Mouse (Mus musculus): ENCODE data around the gene Grik2. TPM values are rescaled to one million over a fixed set of nuclear protein-coding genes. Genes with fewer than 3 reads are reported as not detected.

The Grik2 gene
- polyA plus RNA-seq, 1 experiment from 2014 or later, result 5.5 TPM

DNA sequence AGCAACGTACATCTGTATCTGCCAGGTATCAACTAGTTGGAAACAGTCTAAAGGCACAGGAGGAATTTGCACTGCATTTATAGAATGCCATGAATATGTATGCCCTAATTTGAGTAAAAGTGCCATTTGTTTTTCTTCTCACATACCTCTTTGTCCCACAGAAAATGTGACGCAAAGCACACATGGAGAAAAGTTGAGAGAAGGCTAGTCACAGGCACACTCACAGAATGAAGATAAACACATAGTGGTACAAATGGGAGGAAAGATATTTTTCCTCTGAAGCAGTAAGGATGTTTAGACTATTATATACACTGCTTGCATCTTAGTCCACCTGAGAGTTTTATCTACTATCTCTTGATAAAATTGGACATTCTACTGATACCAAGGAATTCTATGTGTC, 190.9 kb downstream of the Grik2 start:
- no peak for DNase-seq (ENCODE audit: low spot score)
- Histone ChIP-seq H3K4me3 (no peak overlapping the region), H3K4me1 (no peaks in the 10 kb centered on the region), H3K36me3 (replicated peaks) (no peaks in the 10 kb centered on the region), H3K27ac (replicated peaks) (no peak overlapping the region), H3K9me3 (no peaks in the 10 kb centered on the region), H3K27me3 (replicated peaks; ENCODE audit: low read depth, poor library complexity, severe bottlenecking) (no peaks in the 10 kb centered on the region)
- 83% methylated on average over 2 of the region's 2 CpGs for WGBS

DNA sequence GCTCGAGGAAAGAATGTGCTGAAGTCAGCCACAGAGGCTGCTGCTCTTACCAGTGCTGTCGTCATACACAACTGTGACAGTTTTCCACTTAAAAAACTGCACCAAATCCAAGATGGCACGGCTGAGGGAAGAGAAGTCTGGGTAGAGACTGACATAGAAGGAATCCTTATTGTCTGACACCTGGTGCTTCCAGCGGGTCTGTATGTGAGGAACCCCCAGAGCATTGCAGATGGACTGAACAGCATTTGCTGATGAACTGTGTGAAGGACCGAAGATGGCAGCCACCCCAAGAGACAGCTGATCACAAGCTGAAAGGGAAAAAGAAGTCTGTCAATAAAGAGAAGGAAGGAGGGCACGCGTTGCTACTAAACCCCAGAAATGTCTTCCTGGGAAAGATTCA, 215.1 kb downstream of the Grik2 start:
- Histone ChIP-seq H3K27me3 (replicated peaks; ENCODE audit: low read depth, poor library complexity, severe bottlenecking) (no peaks in the 10 kb centered on the region), H3K36me3 (replicated peaks) (no peaks in the 10 kb centered on the region), H3K27ac (replicated peaks) (no peak overlapping the region), H3K9me3 (no peaks in the 10 kb centered on the region), H3K4me1 (no peaks in the 10 kb centered on the region), H3K4me3 (no peak overlapping the region)
- no peak for DNase-seq (ENCODE audit: low spot score)
- WGBS, result 90% methylated on average over 7 of the region's 7 CpGs

DNA sequence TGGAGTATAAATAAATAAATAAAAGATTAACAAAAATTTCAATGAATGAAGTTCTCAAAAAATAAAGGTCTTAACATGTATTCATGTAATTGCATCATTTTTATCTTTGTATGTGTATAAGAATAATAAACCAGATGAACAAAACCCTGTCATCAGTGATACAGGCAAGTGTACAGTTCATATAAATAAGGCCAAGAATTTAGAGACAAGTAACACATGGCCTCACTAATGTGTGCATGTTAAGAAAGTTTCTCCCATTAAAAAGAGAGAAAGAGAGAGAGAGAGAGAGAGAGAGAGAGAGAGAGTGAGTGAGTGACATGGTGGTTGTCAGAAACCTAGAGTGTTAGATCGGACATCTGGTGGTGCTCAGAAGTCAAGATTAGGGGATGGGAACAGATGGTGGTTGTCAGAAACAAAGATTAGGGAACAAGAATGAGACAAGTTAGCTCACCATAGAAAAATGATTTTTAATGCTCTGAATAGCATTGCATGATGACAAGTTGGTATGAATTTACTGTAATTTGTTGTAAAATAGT, 228.6 kb downstream of the Grik2 start:
- Histone ChIP-seq H3K9me3 (no peaks in the 10 kb centered on the region), H3K4me3 (no peak overlapping the region), H3K36me3 (replicated peaks) (no peaks in the 10 kb centered on the region), H3K27ac (replicated peaks) (no peak overlapping the region), H3K27me3 (replicated peaks; ENCODE audit: low read depth, poor library complexity, severe bottlenecking) (no peaks in the 10 kb centered on the region), H3K4me1 (no peaks in the 10 kb centered on the region)
- WGBS, result 88% methylated on average over 1 of the region's 1 CpGs
- no peak for DNase-seq (ENCODE audit: low spot score)

DNA sequence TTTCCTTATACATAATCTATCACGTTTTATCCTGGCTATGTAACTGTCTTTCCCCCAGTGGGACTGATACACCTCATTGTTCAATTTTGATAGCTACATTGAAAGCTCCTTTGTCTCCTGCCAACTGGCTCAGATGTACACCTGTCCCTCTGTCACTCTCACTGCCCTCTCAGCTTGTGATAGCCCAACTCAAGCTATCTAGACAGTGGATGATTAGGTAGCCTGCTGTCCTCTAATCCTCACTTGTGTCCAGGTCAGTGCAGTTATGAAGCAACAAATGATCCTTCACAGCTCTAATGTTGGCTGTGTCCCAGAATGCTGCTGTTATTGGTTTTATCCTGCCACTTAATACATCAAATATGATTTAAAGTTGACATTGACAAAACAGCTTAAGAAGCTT, 246.3 kb downstream of the Grik2 start:
- no peak overlapping the region for H3K27ac ChIP-seq (replicated peaks)
- no peak overlapping the region for H3K4me3 ChIP-seq
- 79% methylated on average over 1 of the region's 1 CpGs for WGBS
- no peaks in the 10 kb centered on the region for H3K27me3 ChIP-seq (replicated peaks; ENCODE audit: low read depth, poor library complexity, severe bottlenecking)
- H3K36me3 ChIP-seq (replicated peaks), result no peaks in the 10 kb centered on the region
- H3K4me1 ChIP-seq, result no peaks in the 10 kb centered on the region
- H3K9me3 ChIP-seq, result no peaks in the 10 kb centered on the region
- no peak for DNase-seq (ENCODE audit: low spot score)

DNA sequence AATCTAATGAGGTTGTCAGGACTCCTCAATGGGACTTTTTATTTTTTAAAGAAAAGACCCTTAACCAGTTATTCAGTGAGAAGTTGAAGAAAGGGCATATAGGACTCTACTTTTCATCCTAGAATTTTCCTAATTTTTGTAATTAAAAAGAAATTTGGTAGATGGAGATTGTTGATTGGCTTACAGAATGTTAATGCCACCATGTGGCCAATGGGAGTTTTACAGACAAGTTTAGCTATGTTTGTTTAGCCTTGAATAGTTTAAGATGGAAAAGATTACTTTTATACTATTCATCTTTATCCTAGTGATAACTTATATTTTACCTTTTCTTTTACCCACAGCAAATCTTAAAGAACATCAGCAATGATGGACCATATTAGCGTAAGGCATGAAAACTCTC, 268.8 kb downstream of the Grik2 start:
- Histone ChIP-seq H3K27ac (replicated peaks) (no peak overlapping the region), H3K36me3 (replicated peaks) (no peaks in the 10 kb centered on the region), H3K4me1 (no peaks in the 10 kb centered on the region), H3K27me3 (replicated peaks; ENCODE audit: low read depth, poor library complexity, severe bottlenecking) (no peaks in the 10 kb centered on the region), H3K9me3 (no peaks in the 10 kb centered on the region), H3K4me3 (no peak overlapping the region)
- WGBS, result 100% methylated on average over 1 of the region's 1 CpGs
- no peak for DNase-seq (ENCODE audit: low spot score)

DNA sequence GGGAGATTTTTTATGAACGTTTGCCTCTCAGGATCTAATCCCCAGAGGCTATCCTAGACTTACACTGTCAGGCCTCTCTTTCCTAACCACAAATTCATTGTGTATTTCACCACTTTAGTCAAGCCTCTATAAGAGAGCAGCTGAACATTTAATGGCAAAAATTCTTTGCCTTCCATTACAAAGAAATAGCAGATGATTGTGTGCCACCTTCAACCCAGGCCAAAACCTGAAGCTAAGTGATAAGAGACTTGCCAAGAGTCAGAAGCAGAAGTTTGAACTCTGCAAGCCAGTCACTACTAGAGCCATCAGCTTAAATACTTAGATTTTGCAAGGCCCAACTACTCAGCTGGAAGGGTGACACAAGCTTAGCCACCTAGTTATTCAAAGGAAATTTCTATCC, 287.9 kb downstream of the Grik2 start:
- Histone ChIP-seq H3K27ac (replicated peaks) (no peak overlapping the region), H3K4me1 (no peaks in the 10 kb centered on the region), H3K27me3 (replicated peaks; ENCODE audit: low read depth, poor library complexity, severe bottlenecking) (no peaks in the 10 kb centered on the region), H3K4me3 (no peak overlapping the region), H3K36me3 (replicated peaks) (no peaks in the 10 kb centered on the region), H3K9me3 (no peaks in the 10 kb centered on the region)
- 65% methylated on average over 1 of the region's 1 CpGs for WGBS
- no peak for DNase-seq (ENCODE audit: low spot score)

DNA sequence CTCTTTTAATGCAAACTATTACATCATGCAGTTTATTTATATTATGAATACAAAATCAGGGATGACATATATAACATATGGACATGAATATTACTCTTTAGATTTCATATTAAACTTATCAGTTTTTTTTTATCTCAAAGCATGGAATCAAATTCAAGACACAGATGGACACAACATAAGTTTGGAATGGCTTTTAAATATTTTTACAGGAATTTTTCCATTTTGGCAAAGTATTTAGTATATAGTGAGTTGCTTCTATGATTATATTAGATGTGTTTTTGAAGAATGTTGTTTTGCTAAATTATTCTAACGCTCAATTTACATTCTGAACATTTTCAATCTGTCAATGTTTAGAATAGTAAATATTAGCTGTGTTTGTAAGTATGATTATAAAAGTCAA, 291.3 kb downstream of the Grik2 start:
- no peaks in the 10 kb centered on the region for H3K36me3 ChIP-seq (replicated peaks)
- H3K9me3 ChIP-seq, result no peaks in the 10 kb centered on the region
- no peak for DNase-seq (ENCODE audit: low spot score)
- no peak overlapping the region for H3K27ac ChIP-seq (replicated peaks)
- 94% methylated on average over 1 of the region's 1 CpGs for WGBS
- no peak overlapping the region for H3K4me3 ChIP-seq
- H3K27me3 ChIP-seq (replicated peaks; ENCODE audit: low read depth, poor library complexity, severe bottlenecking), result no peaks in the 10 kb centered on the region
- no peaks in the 10 kb centered on the region for H3K4me1 ChIP-seq

DNA sequence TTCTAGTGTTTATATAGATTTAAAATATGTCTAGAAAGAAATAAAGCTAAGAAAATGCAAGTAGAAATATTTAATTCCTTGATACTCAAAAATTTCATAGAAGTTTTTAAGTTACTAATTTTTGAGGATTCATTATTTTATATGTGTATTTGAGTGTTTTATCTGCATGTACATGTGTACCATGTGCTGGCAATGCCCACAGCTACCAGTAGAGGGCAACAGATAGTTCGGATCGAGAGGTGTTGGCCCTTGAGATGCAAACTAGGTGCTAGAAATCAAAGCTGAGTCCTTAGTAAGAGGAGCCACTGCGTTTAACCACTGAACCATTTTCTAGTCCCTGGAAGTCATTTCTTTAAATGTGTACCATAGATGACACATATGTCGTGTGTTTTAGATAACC, 307.1 kb downstream of the Grik2 start:
- Histone ChIP-seq H3K4me3 (no peak overlapping the region), H3K4me1 (no peaks in the 10 kb centered on the region), H3K9me3 (no peaks in the 10 kb centered on the region), H3K27ac (replicated peaks) (no peak overlapping the region), H3K36me3 (replicated peaks) (no peaks in the 10 kb centered on the region), H3K27me3 (replicated peaks; ENCODE audit: low read depth, poor library complexity, severe bottlenecking) (no peaks in the 10 kb centered on the region)
- no peak for DNase-seq (ENCODE audit: low spot score)
- WGBS, result 82% methylated on average over 4 of the region's 4 CpGs

DNA sequence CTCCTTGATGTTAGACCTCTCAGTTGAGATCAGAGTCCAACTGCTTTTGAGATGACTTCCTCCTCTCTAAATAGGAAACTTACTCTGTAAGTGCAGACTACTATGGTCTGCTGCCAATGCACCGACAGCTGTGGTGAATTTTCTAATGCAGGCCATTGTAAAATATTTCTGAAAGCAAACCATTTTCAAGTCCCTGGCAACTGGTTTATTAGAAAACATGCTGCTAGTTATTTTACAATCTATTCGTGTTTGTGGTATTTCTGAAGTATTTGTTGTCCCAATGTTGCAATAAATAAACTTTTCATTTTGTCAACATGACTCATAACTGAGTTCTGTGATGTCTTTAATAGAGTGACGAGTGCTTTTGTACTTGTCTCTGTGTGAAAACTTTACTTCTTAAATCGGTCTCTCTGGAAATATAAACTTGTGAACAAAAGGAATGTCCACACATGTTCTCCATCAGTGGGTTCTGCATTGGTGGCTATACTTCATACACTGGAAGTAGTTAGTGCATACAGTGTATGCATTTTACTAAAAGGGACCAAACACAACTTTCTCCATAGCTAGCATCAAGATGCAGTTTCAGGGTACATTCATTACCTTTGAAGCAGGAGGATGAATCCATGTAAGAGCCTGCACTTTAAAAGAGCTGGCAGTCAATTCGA, 308.3 kb downstream of the Grik2 start:
- no peak overlapping the region for H3K4me3 ChIP-seq
- no peaks in the 10 kb centered on the region for H3K4me1 ChIP-seq
- no peaks in the 10 kb centered on the region for H3K27me3 ChIP-seq (replicated peaks; ENCODE audit: low read depth, poor library complexity, severe bottlenecking)
- WGBS, result 82% methylated on average over 5 of the region's 5 CpGs
- no peaks in the 10 kb centered on the region for H3K9me3 ChIP-seq
- no peak overlapping the region for H3K27ac ChIP-seq (replicated peaks)
- no peak for DNase-seq (ENCODE audit: low spot score)
- H3K36me3 ChIP-seq (replicated peaks), result no peaks in the 10 kb centered on the region

DNA sequence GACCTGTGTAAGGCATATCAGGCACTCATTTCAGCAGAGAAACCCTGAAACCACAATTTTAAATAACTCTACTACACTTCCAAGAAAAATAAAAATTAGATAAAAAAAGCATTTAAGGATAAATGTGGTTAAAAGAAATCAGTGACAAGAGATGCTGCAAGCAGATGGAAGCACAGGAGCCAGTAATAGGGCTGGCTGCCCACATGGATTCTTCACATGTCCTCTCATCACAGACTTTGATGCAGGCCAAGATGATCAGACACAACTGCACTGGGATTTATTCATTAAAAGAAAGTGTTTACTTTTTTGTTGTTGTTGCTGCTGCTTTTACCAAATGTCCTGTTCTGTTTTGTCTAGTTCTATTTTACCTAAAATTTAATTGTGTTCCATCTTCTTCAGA, 315.0 kb downstream of the Grik2 start:
- no peak for DNase-seq (ENCODE audit: low spot score)
- H3K27me3 ChIP-seq (replicated peaks; ENCODE audit: low read depth, poor library complexity, severe bottlenecking), result no peaks in the 10 kb centered on the region
- no peaks in the 10 kb centered on the region for H3K36me3 ChIP-seq (replicated peaks)
- H3K9me3 ChIP-seq, result no peaks in the 10 kb centered on the region
- no peak overlapping the region for H3K4me3 ChIP-seq
- H3K4me1 ChIP-seq, result no peaks in the 10 kb centered on the region
- H3K27ac ChIP-seq (replicated peaks), result no peak overlapping the region

DNA sequence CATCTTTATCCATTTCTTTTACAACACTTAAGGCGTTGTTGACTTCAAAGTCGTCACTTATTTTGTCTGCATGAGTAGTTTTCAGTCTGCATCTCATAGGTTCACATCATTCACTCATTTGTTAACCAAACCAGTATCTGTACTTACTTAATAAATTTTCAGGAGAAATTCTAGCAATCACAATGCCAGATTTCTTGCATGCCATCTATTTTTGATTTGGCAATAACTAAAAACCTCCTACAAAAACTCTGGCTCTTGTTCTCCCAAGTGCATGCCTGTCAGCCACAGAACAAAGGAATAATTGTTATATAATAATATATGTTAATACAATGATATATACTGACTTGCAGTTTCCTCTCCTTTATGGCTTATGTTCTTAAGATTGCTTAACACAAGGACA, 331.8 kb downstream of the Grik2 start:
- WGBS, result 89% methylated on average over 2 of the region's 2 CpGs

DNA sequence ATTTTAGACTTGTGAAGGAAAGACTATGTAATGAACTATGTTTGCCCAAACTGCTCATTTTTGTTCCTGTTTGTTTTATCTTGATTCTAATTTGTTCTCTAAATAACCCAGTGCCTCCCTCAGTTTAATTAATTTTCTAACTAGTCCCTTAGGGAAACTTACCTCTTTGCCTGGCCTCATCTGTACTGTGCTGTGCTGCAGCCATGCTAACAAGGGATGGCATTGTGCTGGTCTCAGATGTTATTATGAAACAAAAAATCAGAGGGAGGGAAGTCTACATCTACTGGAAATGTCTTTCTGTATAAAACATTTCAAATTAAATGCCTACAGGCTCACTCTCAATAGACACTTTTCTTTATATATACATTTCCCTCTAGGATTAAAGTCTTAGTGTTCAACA, 335.0 kb downstream of the Grik2 start:
- Histone ChIP-seq H3K9me3 (no peaks in the 10 kb centered on the region), H3K4me1 (no peaks in the 10 kb centered on the region), H3K27me3 (replicated peaks; ENCODE audit: low read depth, poor library complexity, severe bottlenecking) (no peaks in the 10 kb centered on the region), H3K36me3 (replicated peaks) (no peaks in the 10 kb centered on the region), H3K27ac (replicated peaks) (no peak overlapping the region), H3K4me3 (no peak overlapping the region)
- DNase-seq (ENCODE audit: low spot score), result no peak

More for the DNA sequence above, 331.8 kb downstream of the Grik2 start:
- Histone ChIP-seq H3K36me3 (replicated peaks) (no peaks in the 10 kb centered on the region), H3K27ac (replicated peaks) (no peak overlapping the region), H3K4me3 (no peak overlapping the region), H3K9me3 (no peaks in the 10 kb centered on the region), H3K27me3 (replicated peaks; ENCODE audit: low read depth, poor library complexity, severe bottlenecking) (no peaks in the 10 kb centered on the region), H3K4me1 (no peaks in the 10 kb centered on the region)
- no peak for DNase-seq (ENCODE audit: low spot score)

DNA sequence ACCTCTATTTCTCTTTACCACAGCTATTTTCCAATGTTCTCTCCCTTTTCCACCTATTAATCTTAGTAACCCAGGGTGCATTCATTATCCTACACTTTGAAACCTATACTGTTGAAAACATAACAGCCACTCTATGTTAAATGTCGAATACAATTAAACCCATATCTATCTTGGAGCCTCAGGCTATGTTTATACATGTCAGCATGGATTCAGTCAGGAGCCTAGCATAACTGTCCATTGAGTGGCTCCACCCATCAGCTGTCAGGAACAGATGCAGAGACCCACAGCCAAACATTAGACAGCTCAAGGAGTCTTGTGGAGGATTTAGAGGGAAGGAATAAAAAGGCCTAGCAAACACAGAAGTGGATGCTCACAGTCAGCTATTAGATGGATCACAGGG, 347.2 kb downstream of the Grik2 start:
- no peaks in the 10 kb centered on the region for H3K36me3 ChIP-seq (replicated peaks)
- no peaks in the 10 kb centered on the region for H3K4me1 ChIP-seq
- 68% methylated on average over 1 of the region's 1 CpGs for WGBS
- no peak overlapping the region for H3K27ac ChIP-seq (replicated peaks)
- no peaks in the 10 kb centered on the region for H3K27me3 ChIP-seq (replicated peaks; ENCODE audit: low read depth, poor library complexity, severe bottlenecking)
- H3K4me3 ChIP-seq, result no peak overlapping the region
- H3K9me3 ChIP-seq, result no peaks in the 10 kb centered on the region
- DNase-seq (ENCODE audit: low spot score), result no peak

DNA sequence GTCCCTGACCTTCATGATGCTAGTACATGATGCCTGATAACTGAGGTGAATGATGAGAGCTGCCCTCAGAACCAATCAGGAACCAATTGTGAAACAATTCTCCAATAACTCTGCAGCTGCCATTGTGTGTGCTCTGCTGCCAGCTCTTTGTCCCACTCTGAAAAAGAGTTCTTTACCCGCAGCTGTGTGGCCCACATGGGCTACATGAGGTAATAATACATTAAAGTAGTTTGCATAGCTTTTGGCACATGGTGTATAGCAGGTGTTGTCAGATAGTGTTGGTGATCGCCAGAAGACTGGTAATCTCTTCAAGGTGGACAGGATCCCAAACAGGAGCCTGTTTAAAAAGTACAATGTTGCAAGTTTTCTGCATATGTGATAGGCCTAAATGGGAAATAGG, 351.5 kb downstream of the Grik2 start:
- Histone ChIP-seq H3K9me3 (no peaks in the 10 kb centered on the region), H3K4me3 (no peak overlapping the region), H3K36me3 (replicated peaks) (no peaks in the 10 kb centered on the region), H3K4me1 (no peaks in the 10 kb centered on the region), H3K27me3 (replicated peaks; ENCODE audit: low read depth, poor library complexity, severe bottlenecking) (no peaks in the 10 kb centered on the region), H3K27ac (replicated peaks) (no peak overlapping the region)
- DNase-seq (ENCODE audit: low spot score), result no peak
- 75% methylated on average over 2 of the region's 2 CpGs for WGBS

Data from embryonic facial prominence, embryonic 10.5 days (tissue).